Mouse (Mus musculus): ENCODE data around the gene Faf2.

GRCm38 (mm10) chr13:54710866-54711265, 89.3 kb downstream of the Faf2 start:
- TF ChIP-seq CTCF (IDR thresholded peaks at IDR 0.05; ENCODE audit: low read depth) (no peak), EP300 (optimal IDR thresholded peaks at IDR 0.05) (no peak)
